Mouse (Mus musculus): ENCODE measurements around the gene Shroom1.

Shroom1 gene

GRCm38 (mm10) chr11:53508152-53508551, 51.1 kb downstream of the Shroom1 start:
- DNase-seq (ENCODE audit: low spot score in 2 of 2): no peak

- no peak for DNase-seq (ENCODE audit: low spot score in 2 of 2)
Observed at GRCm38 (mm10) chr11:53508591-53508990, 51.6 kb downstream of the Shroom1 start.

GRCm38 (mm10) chr11:53510351-53510750, 53.3 kb downstream of the Shroom1 start:
- DNase-seq (ENCODE audit: low spot score in 2 of 2): no peak

GRCm38 (mm10) chr11:53516775-53517627, 60.0 kb downstream of the Shroom1 start:
- no peak for DNase-seq (ENCODE audit: low spot score in 2 of 2)
